Mouse (Mus musculus) G1E (cell line): ENCODE measurements at regions not wholly inside any gene's neighbourhood (a gene's known extent, or its start where the extent isn't known, plus 50 kb on each side); places are given as distances from the start of the nearest gene placed in this dataset.

ENCODE experiments used
- ATAC-seq: 2 replicates; pipeline ENCODE4 v1.8.0; 2016; ENCODE audit warnings: mild to moderate bottlenecking; ENCODE audit not compliant: insufficient number of reproducible peaks, poor library complexity, low FRiP score, severe bottlenecking; ENCODE audit errors: extremely low read depth
- DNase-seq: peaks from one replicate; pipeline ENCODE4 v3.0.0; 2012; ENCODE audit warnings: low spot score
- H3K27me3 ChIP-seq: 2 replicates; pipeline ENCODE4 v1.6.1; 2012; ENCODE audit warnings: mild to moderate bottlenecking, low read length, inconsistent platforms; ENCODE audit not compliant: insufficient read depth
- H3K36me3 ChIP-seq: replicated peaks from 2 replicates; pipeline ENCODE3; 2012; ENCODE audit warnings: mild to moderate bottlenecking, inconsistent platforms
- H3K4me1 ChIP-seq: 2 replicates; pipeline ENCODE4 v1.6.1; 2012; ENCODE audit warnings: low read depth, low read length, inconsistent platforms, mixed read lengths; ENCODE audit not compliant: insufficient read depth
- H3K4me3 ChIP-seq: 2 replicates; pipeline ENCODE4 v1.5.1; 2012; ENCODE audit warnings: low read depth, mild to moderate bottlenecking, inconsistent platforms, low read length, moderate library complexity, mixed read lengths
- H3K9me3 ChIP-seq: replicated peaks from 2 replicates; pipeline ENCODE4 v1.6.1; 2012; ENCODE audit warnings: inconsistent platforms
- CTCF ChIP-seq: IDR thresholded peaks from 2 replicates; pipeline ENCODE4 v1.5.1; 2012; ENCODE audit warnings: low read depth, low read length, inconsistent platforms, mixed read lengths
- GATA1 ChIP-seq: IDR thresholded peaks from 2 replicates; pipeline ENCODE4 v1.6.1; 2012; ENCODE audit warnings: borderline replicate concordance, low read length, inconsistent platforms, mixed read lengths
- GATA2 ChIP-seq: IDR thresholded peaks from 2 replicates; pipeline ENCODE4 v1.6.1; 2012; ENCODE audit warnings: low read depth, low read length, inconsistent platforms, borderline replicate concordance
- POLR2AphosphoS5 ChIP-seq: IDR thresholded peaks from 2 replicates; pipeline ENCODE4 v1.6.1; 2012; ENCODE audit warnings: low read depth, low read length, inconsistent platforms; ENCODE audit not compliant: insufficient replicate concordance
- TAL1 ChIP-seq: conservative IDR thresholded peaks from 2 replicates; pipeline ENCODE4 v1.6.1; 2012; ENCODE audit warnings: low read depth, low read length, inconsistent platforms, mixed read lengths

- TF ChIP-seq GATA2 (no peak), GATA1 (no peak), CTCF (no peak)
- DNase-seq (no peak), ATAC-seq (no peak)
- H3K27me3 ChIP-seq = no peaks in the 10 kb centered on the region
- no peaks in the 10 kb centered on the region for H3K36me3 ChIP-seq
- no peaks in the 10 kb centered on the region for H3K4me1 ChIP-seq
- H3K9me3 ChIP-seq = peaks cover 33% of the 10 kb centered on the region
- H3K4me3 ChIP-seq = no peak overlapping the region
These were observed 402.1 kb upstream of the Id4 start for GRCm38 (mm10) chr13:47858946-47859345.

- Histone ChIP-seq H3K4me1 (no peaks in the 10 kb centered on the region), H3K27me3 (no peaks in the 10 kb centered on the region), H3K9me3 (peaks cover 20% of the 10 kb centered on the region), H3K36me3 (no peaks in the 10 kb centered on the region), H3K4me3 (no peak overlapping the region)
- no peak for TF ChIP-seq TAL1
- no peak for TF ChIP-seq POLR2AphosphoS5
- no peak for DNase-seq
- ATAC-seq = no peak
These were observed 400.7 kb upstream of the Id4 start for GRCm38 (mm10) chr13:47860316-47860715.

GRCm38 (mm10) chr13:47862896-47863295 lies 398.1 kb upstream of the Id4 start:
- no peaks in the 10 kb centered on the region for H3K36me3 ChIP-seq
- H3K27me3 ChIP-seq = no peaks in the 10 kb centered on the region
- no peak for DNase-seq
- TF ChIP-seq POLR2AphosphoS5 (no peak), CTCF (no peak), TAL1 (no peak), GATA2 (no peak), GATA1 (no peak)
- H3K9me3 ChIP-seq = peaks cover 13% of the 10 kb centered on the region
- H3K4me3 ChIP-seq = no peak overlapping the region
- no peak for ATAC-seq
- H3K4me1 ChIP-seq = no peaks in the 10 kb centered on the region

GRCm38 (mm10) chr13:47868656-47869055 lies 392.4 kb upstream of the Id4 start:
- no peak for ATAC-seq
- Histone ChIP-seq H3K9me3 (peaks cover 14% of the 10 kb centered on the region), H3K4me1 (no peaks in the 10 kb centered on the region), H3K36me3 (no peaks in the 10 kb centered on the region), H3K27me3 (no peaks in the 10 kb centered on the region), H3K4me3 (no peak overlapping the region)
- TF ChIP-seq CTCF (no peak), GATA1 (no peak), POLR2AphosphoS5 (no peak), GATA2 (no peak), TAL1 (no peak)
- no peak for DNase-seq

GRCm38 (mm10) chr13:47869670-47870532 lies 391.1 kb upstream of the Id4 start:
- H3K27me3 ChIP-seq = no peaks in the 10 kb centered on the region
- H3K4me3 ChIP-seq = no peak overlapping the region
- no peak for DNase-seq
- TF ChIP-seq GATA1 = no peak
- no peak for TF ChIP-seq GATA2
- no peak for TF ChIP-seq CTCF
- TF ChIP-seq TAL1 = no peak
- TF ChIP-seq POLR2AphosphoS5 = no peak
- no peaks in the 10 kb centered on the region for H3K4me1 ChIP-seq
- peaks cover 14% of the 10 kb centered on the region for H3K9me3 ChIP-seq
- H3K36me3 ChIP-seq = no peaks in the 10 kb centered on the region
- ATAC-seq = no peak

- DNase-seq = no peak
- Histone ChIP-seq H3K9me3 (peaks cover 20% of the 10 kb centered on the region), H3K4me3 (no peak overlapping the region), H3K4me1 (no peaks in the 10 kb centered on the region), H3K36me3 (no peaks in the 10 kb centered on the region), H3K27me3 (no peaks in the 10 kb centered on the region)
- TF ChIP-seq CTCF (no peak), GATA1 (no peak), POLR2AphosphoS5 (no peak), TAL1 (no peak), GATA2 (no peak)
- ATAC-seq = no peak
These were observed 388.4 kb upstream of the Id4 start for GRCm38 (mm10) chr13:47872645-47873044.

- DNase-seq = no peak
- ATAC-seq = no peak
- TF ChIP-seq GATA1 (no peak), POLR2AphosphoS5 (no peak), GATA2 (no peak), TAL1 (no peak), CTCF (no peak)
- H3K4me1 ChIP-seq = no peaks in the 10 kb centered on the region
- H3K27me3 ChIP-seq = no peaks in the 10 kb centered on the region
- no peaks in the 10 kb centered on the region for H3K36me3 ChIP-seq
- H3K4me3 ChIP-seq = no peak overlapping the region
- H3K9me3 ChIP-seq = peaks cover 26% of the 10 kb centered on the region
These were observed 368.5 kb upstream of the Id4 start for GRCm38 (mm10) chr13:47892569-47892968.
